Mouse (Mus musculus): ENCODE results near the gene 9130008F23Rik. TPM values are rescaled to one million over a fixed set of nuclear protein-coding genes. Genes with fewer than 3 reads are reported as not detected.

The 9130008F23Rik gene
- 1.5 to 10.3 TPM (median 4.2 TPM) in 3 replicates for total RNA-seq (2017)

- ATAC-seq (replicated peaks; ENCODE audit: insufficient number of reproducible peaks, low FRiP score, low TSS enrichment, poor library complexity, severe bottlenecking): peak; percentile 57
Measured at GRCm38 (mm10) chr17:40879924-40880691, at the start of gene 9130008F23Rik. Gene 9130008F23Rik (minus strand): TSS chr17:40880559.

GRCm38 (mm10) chr17:40915499-40915898, 35.1 kb upstream of the 9130008F23Rik start:
- no peak for ATAC-seq (replicated peaks; ENCODE audit: insufficient number of reproducible peaks, low FRiP score, low TSS enrichment, poor library complexity, severe bottlenecking)

- ATAC-seq (replicated peaks; ENCODE audit: insufficient number of reproducible peaks, low FRiP score, low TSS enrichment, poor library complexity, severe bottlenecking): no peak
Measured at GRCm38 (mm10) chr17:40914250-40914649, 33.9 kb upstream of the 9130008F23Rik start, which contains the start of gene Glyatl3. Gene Glyatl3 (minus strand): TSS chr17:40914350.

- ATAC-seq (replicated peaks; ENCODE audit: insufficient number of reproducible peaks, low FRiP score, low TSS enrichment, poor library complexity, severe bottlenecking): no peak
Measured at GRCm38 (mm10) chr17:40904721-40905154, 24.4 kb upstream of the 9130008F23Rik start.

- no peak for ATAC-seq (replicated peaks; ENCODE audit: insufficient number of reproducible peaks, low FRiP score, low TSS enrichment, poor library complexity, severe bottlenecking)
Measured at GRCm38 (mm10) chr17:40904056-40904597, 23.8 kb upstream of the 9130008F23Rik start.

- no peak for ATAC-seq (replicated peaks; ENCODE audit: insufficient number of reproducible peaks, low FRiP score, low TSS enrichment, poor library complexity, severe bottlenecking)
Measured at GRCm38 (mm10) chr17:40903345-40903744, 23.0 kb upstream of the 9130008F23Rik start.

GRCm38 (mm10) chr17:40899783-40900363, 19.5 kb upstream of the 9130008F23Rik start:
- ATAC-seq (replicated peaks; ENCODE audit: insufficient number of reproducible peaks, low FRiP score, low TSS enrichment, poor library complexity, severe bottlenecking): no peak

- ATAC-seq (replicated peaks; ENCODE audit: insufficient number of reproducible peaks, low FRiP score, low TSS enrichment, poor library complexity, severe bottlenecking): no peak
Measured at GRCm38 (mm10) chr17:40896863-40897262, 16.5 kb upstream of the 9130008F23Rik start.

- ATAC-seq (replicated peaks; ENCODE audit: insufficient number of reproducible peaks, low FRiP score, low TSS enrichment, poor library complexity, severe bottlenecking): no peak
Measured at GRCm38 (mm10) chr17:40887849-40888536, 7.6 kb upstream of the 9130008F23Rik start.

GRCm38 (mm10) chr17:40885155-40885554, 4.8 kb upstream of the 9130008F23Rik start:
- ATAC-seq (replicated peaks; ENCODE audit: insufficient number of reproducible peaks, low FRiP score, low TSS enrichment, poor library complexity, severe bottlenecking): no peak

- ATAC-seq (replicated peaks; ENCODE audit: insufficient number of reproducible peaks, low FRiP score, low TSS enrichment, poor library complexity, severe bottlenecking): no peak
Measured at GRCm38 (mm10) chr17:40882172-40882571, 1.8 kb upstream of the 9130008F23Rik start.

- no peak for ATAC-seq (replicated peaks; ENCODE audit: insufficient number of reproducible peaks, low FRiP score, low TSS enrichment, poor library complexity, severe bottlenecking)
Measured at GRCm38 (mm10) chr17:40879528-40879923, 833 bp downstream of the 9130008F23Rik start.

- no peak for ATAC-seq (replicated peaks; ENCODE audit: insufficient number of reproducible peaks, low FRiP score, low TSS enrichment, poor library complexity, severe bottlenecking)
Measured at GRCm38 (mm10) chr17:40877741-40878140, 2.6 kb downstream of the 9130008F23Rik start.

GRCm38 (mm10) chr17:40875568-40875967, 4.8 kb downstream of the 9130008F23Rik start:
- ATAC-seq (replicated peaks; ENCODE audit: insufficient number of reproducible peaks, low FRiP score, low TSS enrichment, poor library complexity, severe bottlenecking): no peak

GRCm38 (mm10) chr17:40874701-40875100, 5.7 kb downstream of the 9130008F23Rik start:
- no peak for ATAC-seq (replicated peaks; ENCODE audit: insufficient number of reproducible peaks, low FRiP score, low TSS enrichment, poor library complexity, severe bottlenecking)

GRCm38 (mm10) chr17:40873582-40874011, 6.8 kb downstream of the 9130008F23Rik start:
- ATAC-seq (replicated peaks; ENCODE audit: insufficient number of reproducible peaks, low FRiP score, low TSS enrichment, poor library complexity, severe bottlenecking): no peak

GRCm38 (mm10) chr17:40872626-40873025, 7.7 kb downstream of the 9130008F23Rik start:
- ATAC-seq (replicated peaks; ENCODE audit: insufficient number of reproducible peaks, low FRiP score, low TSS enrichment, poor library complexity, severe bottlenecking): no peak

- 0 out of 2 replicates have a peak, but pooled peaks have one; percentile 17 for ATAC-seq (replicated peaks; ENCODE audit: insufficient number of reproducible peaks, low FRiP score, low TSS enrichment, poor library complexity, severe bottlenecking)
Measured at GRCm38 (mm10) chr17:40868952-40869747, 11.2 kb downstream of the 9130008F23Rik start.
